Mouse (Mus musculus) brain, embryonic 14.5 days (tissue): Measurements from ENCODE around the gene Slc25a24.

Source experiments
- CTCF ChIP-seq: fragments of 200-500 bp; IDR thresholded peaks from 2 replicates; pipeline ENCODE4 v1.5.1; 2012; ENCODE audit warnings: inconsistent platforms, mild to moderate bottlenecking, moderate library complexity, borderline replicate concordance; ENCODE audit not compliant: insufficient read depth, insufficient read length; ENCODE audit errors: extremely low read depth
- POLR2A ChIP-seq: fragments of 200-500 bp; IDR thresholded peaks from 2 replicates; pipeline ENCODE4 v1.6.1; 2012; ENCODE audit warnings: mild to moderate bottlenecking, inconsistent platforms, borderline replicate concordance; ENCODE audit not compliant: poor library complexity, insufficient read depth, insufficient read length, severe bottlenecking; ENCODE audit errors: extremely low read depth

DNA sequence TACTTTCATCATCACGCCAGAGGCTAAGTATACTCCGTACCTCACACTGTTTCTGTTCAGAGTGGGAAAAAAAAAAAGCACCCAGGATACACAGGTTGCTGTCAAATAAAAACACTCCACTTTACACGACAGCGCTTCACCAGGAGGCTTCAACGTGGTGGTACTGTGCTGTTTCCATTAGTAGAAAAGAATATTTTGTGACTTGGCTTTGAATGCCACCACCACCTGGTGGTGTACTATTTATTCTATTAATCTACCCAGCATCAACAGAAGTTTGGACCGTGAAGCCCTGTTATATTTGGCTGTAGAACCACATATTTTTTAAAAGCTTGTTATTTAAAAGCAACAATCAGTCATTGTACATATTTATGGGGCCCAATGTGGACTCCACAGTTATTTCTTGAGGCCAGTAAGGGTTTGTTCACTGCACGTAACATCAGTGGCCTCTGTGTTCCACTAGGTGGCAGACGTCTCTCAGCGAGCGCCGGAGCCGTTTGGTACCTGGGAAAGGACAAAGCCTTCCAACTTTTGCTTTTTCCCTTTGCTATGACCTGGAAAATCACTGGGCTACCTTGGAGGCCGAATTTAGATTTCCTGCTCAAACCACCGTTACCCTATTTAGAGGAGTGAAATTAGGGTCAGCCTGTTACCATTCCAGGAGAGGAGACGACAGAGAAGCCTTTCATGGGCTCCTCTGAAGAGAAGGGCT lies 48.3 kb downstream of the Slc25a24 start:
- TF ChIP-seq CTCF = peak; percentile 91
- TF ChIP-seq POLR2A = no peak
